Mouse (Mus musculus): Measurements from ENCODE around the gene Naa38.

Naa38 gene

GRCm38 (mm10) chr11:69415327-69415667 is 20.0 kb downstream of the Naa38 start:
- peak; percentile 87 to 90 for DNase-seq

GRCm38 (mm10) chr11:69415668-69416451 is 20.6 kb downstream of the Naa38 start:
- peak; percentile 81 to 82 for DNase-seq

GRCm38 (mm10) chr11:69416509-69416908 is 21.2 kb downstream of the Naa38 start:
- DNase-seq: peak in 1 of 2 experiments; percentile 18

DNA sequence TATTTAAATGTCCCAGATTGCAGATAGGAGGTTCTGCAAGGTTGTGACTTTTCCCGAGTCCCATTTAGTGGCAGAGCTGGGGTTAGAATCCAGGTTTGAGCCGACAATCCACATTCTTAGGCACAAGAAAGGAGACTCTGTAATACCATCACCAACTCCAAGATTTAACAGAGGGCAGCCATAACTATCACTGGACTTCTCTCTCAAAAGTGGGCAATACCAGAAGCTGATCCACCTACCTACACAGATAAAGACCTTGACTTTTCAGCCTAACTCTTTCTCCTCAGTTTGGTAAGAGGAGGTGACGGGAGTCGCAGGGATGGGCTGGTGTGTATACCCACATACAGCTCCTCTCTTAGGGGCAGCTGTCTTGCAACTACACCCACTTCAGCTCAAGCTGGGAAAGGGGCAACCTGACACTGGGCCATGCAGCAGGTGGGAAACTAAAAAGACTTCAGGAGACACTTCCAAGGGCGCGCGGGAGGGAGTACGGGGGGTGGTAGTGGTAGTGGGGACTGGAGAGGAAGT is 21.7 kb downstream of the Naa38 start:
- no peak for DNase-seq

DNA sequence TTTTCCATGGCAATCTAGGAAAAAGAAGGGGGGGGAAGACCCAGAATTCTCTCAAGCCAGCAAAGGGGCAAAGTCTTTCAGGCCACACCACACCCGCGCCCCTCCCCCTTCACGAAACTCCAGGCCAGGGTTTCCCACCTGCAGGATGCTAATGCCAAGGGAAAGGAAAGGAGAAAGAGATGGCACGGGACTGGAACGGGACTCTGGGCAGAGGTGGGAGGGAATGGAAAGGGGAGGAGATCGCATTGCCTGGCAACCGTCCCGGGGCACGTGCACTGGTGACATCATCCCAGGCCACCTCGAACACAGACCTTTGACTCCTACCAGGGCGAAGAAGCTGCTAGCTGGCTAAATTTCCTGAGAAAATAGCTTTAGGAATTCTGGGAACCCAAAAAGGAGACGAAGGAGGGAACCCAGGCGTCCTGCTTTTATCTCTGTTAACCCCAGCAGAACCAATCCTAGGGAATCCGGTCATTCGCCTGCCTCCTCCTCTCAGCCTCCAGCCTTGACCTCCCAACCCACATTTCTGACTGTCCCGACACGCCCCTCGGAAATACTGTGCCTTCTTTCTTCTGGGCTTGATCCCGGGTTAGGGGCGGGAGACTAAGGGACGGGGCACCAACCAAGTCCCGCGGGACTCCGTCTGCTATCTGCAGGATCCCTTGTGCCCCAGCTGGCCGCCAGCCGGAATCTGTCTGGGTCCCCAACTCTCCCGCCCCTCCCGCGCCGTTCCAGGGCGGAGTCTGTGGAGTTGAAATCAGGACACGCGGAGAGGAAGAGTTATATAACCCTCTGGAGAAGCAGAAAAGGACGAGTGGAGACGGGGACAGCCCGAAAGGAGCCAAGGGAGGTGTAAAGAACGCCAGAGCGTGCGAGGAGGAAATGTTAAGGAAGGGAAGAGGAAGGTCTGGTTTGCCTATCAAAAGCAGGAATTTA is 22.4 kb downstream of the Naa38 start:
- peak; percentile 99 to 100 for DNase-seq

GRCm38 (mm10) chr11:69418481-69419442 is 23.5 kb downstream of the Naa38 start:
- peak; percentile 95 to 96 for DNase-seq

- DNase-seq: peak; percentile 64 to 78
Measured at GRCm38 (mm10) chr11:69419443-69419812, 24.1 kb downstream of the Naa38 start.

- peak; percentile 43 to 58 for DNase-seq
Measured at GRCm38 (mm10) chr11:69419813-69420553, 24.7 kb downstream of the Naa38 start.

DNA sequence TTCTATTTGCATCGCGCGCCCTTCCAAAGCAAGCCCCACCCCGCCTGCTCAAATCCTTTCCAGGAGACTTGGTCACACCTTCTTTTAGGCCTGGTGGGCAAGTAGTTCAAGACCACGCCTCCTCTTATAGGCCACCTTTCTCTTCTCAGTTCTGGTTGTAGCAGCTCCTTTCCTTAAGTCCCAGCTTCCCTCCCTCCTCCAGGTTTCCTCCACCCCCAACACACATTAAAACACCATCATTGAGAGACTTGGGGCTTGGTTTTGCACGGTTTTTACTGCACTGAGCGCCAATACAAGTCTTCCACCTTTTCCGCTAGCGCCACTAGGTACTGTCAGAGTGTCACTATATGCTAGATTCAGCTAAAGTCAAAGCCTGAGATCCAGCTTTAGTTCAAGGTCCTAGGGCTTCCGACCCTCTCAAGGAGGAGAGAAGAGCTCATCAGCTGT is 25.3 kb downstream of the Naa38 start:
- no peak for DNase-seq

GRCm38 (mm10) chr11:69421131-69421977 is 26.1 kb downstream of the Naa38 start:
- DNase-seq: peak in 1 of 2 experiments; percentile 24

DNA sequence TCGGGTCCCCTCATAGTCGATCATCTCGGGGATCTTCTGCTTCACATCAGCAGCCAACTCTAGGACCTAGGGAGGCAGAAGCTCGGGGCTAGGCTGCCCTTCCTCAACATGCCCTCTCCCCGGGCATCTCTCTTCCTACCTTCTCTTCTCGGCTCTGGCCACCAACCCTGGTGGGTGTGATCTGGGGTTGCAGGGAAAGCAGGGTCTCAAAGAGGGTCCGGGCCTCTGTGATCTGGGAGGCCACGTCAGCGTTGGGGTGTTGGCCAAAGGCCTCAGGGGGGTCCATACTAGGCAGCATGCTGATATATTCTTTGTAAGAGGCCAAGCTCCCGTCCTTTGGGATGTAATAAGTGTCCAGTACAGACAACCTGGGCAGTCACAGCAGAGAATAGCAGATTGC is 27.6 kb downstream of the Naa38 start:
- DNase-seq: no peak

DNA sequence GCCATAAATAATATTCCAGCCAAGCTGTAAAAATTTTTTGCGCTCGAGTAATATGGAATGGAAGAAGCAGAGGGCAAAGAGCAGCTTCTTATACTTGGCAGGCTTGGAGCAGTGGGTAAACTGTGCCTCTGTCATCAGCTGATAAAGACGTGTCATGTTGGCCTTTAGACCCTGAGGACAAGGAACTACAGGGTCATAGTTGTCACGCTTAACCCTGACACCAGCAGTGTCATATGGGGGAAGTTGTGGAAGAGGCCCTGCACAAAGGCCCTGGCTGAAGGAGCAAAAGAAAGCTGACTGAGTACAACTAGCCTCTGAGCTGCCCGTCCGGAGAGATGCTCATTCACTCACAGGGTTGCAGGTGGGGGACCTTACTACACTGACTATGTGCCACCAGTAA is 28.6 kb downstream of the Naa38 start:
- no peak for DNase-seq

DNA sequence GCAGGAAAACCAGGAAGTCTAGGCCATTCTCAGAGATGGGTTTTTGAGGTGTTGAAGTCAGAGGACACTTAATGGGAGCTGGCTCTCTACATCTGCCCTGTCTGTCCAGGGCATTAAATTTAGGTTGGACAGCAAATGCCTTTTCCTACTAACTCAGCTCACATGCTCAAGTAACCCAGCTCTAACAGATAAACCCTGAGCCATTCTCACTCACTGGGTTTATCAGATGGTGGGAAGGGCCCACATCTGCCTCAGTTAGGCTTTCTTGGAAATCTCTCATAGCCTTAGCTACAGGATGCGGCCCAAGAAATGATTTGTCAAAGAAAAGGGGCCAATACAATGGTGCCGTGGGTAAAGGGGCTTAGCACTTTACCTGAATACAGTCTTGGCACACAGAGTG is 31.0 kb downstream of the Naa38 start:
- no peak for DNase-seq

GRCm38 (mm10) chr11:69428751-69429150 is 33.5 kb downstream of the Naa38 start:
- DNase-seq: no peak

DNA sequence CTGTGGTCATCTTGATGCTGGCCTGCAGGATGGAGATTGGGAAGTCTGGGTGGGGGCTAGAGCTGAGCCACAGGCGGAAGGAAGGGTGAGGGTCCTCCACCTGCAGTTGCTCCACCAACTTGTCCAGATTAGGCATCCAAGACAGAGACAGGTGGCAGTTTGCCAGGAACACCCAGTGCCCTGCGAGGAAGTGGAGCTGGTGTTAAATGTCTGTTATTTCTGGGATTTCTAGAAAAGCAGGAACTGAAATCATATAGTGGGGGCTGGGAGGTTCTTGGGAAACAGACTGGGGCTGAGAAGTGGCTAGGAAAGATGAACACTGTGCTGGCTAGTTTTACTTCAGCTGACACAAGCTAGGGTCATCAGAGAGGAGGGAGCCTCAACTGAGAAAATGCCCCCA is 34.0 kb downstream of the Naa38 start:
- DNase-seq: peak; percentile 37 to 61

DNA sequence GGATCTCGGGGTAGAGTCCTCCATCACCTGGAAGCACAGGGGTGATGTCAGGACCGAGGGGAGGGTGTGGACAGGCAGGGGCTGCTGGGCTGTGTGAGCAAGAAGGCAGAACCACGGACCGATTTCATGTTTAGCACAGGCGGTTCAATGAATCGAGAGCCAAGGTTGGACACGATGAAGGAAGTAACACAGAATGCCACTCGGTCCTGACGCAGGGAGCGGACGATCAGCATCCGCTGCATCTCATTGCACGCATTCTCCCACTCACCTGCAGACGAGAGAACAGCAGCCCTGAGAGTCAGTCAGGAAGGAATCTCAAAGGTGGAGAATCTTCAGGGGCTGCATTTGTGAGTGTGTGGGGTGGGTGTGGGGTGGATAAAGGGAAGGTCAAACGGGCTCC is 35.3 kb downstream of the Naa38 start:
- DNase-seq: no peak

GRCm38 (mm10) chr11:69431829-69432639 is 36.7 kb downstream of the Naa38 start:
- peak; percentile 89 to 91 for DNase-seq

DNA sequence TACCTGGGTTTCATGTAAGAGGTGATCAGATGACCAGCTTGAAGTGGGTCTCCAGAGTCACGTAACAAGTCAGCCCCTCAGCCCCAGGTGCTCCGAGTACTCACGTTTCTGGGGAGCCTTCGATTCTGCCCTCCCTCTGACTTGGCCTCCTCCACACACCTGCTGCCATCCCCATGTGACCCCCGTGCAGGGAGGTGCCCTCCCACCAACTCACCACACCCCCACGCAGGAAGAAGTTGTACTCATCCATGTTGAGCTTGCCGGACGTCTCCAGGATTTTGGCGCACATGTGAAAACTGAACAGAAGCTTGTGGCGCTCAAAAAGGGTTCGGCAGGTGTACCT is 37.3 kb downstream of the Naa38 start:
- peak in 1 of 2 experiments; percentile 11 for DNase-seq

GRCm38 (mm10) chr11:69433189-69433588 is 37.9 kb downstream of the Naa38 start:
- DNase-seq: no peak

DNA sequence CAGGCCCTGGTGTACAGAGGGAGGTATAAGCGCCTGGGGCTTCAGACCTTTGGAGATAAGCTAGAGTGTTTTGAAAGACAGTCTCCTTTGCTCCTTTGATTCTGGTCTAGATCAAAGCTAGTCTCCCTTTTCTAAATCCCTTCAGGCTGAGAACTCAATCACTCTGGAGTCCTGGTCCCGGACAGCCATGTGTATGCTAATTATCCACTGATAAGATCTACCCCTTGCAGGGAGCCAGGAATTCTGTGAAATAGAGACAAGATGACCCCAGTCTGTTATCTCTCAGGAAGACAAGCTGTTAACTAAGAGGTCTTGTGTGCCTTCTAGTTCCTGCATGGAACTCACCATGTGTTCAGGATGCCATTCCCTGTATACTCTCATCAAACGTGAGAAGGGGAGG is 42.0 kb downstream of the Naa38 start:
- DNase-seq: no peak

All from cerebellum, postnatal 14 days (tissue).